In genomic region chr5:12676712-12677111, GRCm38 (mm10) we compare ENCODE assay signal across 21 mouse cellular contexts.
"Had no signal": no experiment of that assay in that cellular context is flagged by ENCODE, and none has a peak within 500 bp of the region (broad histone marks: within the 10 kb centered on the region; RNA-seq: fewer than 3 reads in every experiment).

No protein-coding gene starts in this region.

- H3K9me3 ChIP-seq: limb, embryonic 12.5 days; liver, embryonic 12.5 days; liver, embryonic 15.5 days; lung, embryonic 15.5 days; megakaryocyte, embryonic 14.5 days; stomach, embryonic 15.5 days had no signal

- H3K4me1 ChIP-seq: limb, embryonic 12.5 days; liver, embryonic 12.5 days; liver, embryonic 15.5 days; lung, embryonic 15.5 days; megakaryocyte, embryonic 14.5 days; stomach, embryonic 15.5 days had no signal

- H3K27ac ChIP-seq: limb, embryonic 12.5 days; liver, embryonic 12.5 days; liver, embryonic 15.5 days; lung, embryonic 15.5 days; stomach, embryonic 15.5 days had no signal

- DNase-seq: kidney, adult 18-20 months; kidney, adult 9 months; kidney, postnatal 14 days; kidney, postnatal 4 days; liver; lung, adult 18-20 months; lung, postnatal 10 days; lung, postnatal 36 days; midbrain, embryonic 14.5 days; retina, postnatal 1 day; right cerebral cortex, postnatal 25 days; spleen, adult 18-20 months; thymus, postnatal 14 days; thymus, postnatal 4 days had no signal

- H3K4me3 ChIP-seq: limb, embryonic 12.5 days; liver, embryonic 12.5 days; liver, embryonic 15.5 days; lung, embryonic 15.5 days; megakaryocyte, embryonic 14.5 days; stomach, embryonic 15.5 days had no signal

- H3K9ac ChIP-seq: limb, embryonic 12.5 days; liver, embryonic 12.5 days; liver, embryonic 15.5 days; lung, embryonic 15.5 days; stomach, embryonic 15.5 days had no signal

- H3K4me2 ChIP-seq: limb, embryonic 12.5 days; liver, embryonic 12.5 days; liver, embryonic 15.5 days; lung, embryonic 15.5 days; midbrain, embryonic 11.5 days; stomach, embryonic 15.5 days had no signal

- H3K36me3 ChIP-seq: limb, embryonic 12.5 days; liver, embryonic 12.5 days; liver, embryonic 15.5 days; lung, embryonic 15.5 days; stomach, embryonic 15.5 days had no signal

- ATAC-seq: liver, embryonic 12.5 days had no signal

- H3K27me3 ChIP-seq: limb, embryonic 12.5 days; liver, embryonic 12.5 days; liver, embryonic 15.5 days; lung, embryonic 15.5 days; megakaryocyte, embryonic 14.5 days; stomach, embryonic 15.5 days had no signal
